Mouse (Mus musculus): ENCODE measurements around the gene Tmtc4. TPM values are rescaled to one million over a fixed set of nuclear protein-coding genes. Genes with fewer than 3 reads are reported as not detected.

Tmtc4 gene
- total RNA-seq, 2 experiments from 2014 or later, result 75.4 to 82.8 TPM

- intact Hi-C loops (cut with DNase I), result no loop called here
Measured at GRCm38 (mm10) chr14:122908075-122908474, 75.8 kb downstream of the Tmtc4 start.

DNA sequence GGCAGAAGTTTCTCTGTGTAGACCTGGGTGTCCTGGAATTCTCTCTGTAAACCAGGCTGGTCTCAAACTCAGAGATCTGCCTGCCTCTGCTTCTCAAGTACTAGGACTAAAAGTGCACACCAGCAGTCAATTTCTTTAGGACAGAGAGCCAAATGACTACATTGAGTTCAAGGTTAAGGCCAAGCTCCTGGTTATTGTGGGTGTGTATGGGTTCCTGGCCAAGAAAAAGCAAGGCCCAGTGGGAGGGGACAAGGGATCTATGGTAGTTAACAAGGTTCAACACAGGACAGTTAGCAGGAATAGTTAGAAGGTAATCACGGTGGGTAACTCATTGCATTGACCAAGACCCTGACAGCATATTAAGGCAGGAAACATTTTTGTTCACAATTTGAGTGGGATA, 78.8 kb downstream of the Tmtc4 start:
- intact Hi-C loops (cut with DNase I), result no loop called here
- DNase-seq, result no peak

More at GRCm38 (mm10) chr14:122908075-122908474, 75.8 kb downstream of the Tmtc4 start:
- DNase-seq, result no peak

GRCm38 (mm10) chr14:122903923-122904351, 79.9 kb downstream of the Tmtc4 start:
- intact Hi-C loops (cut with DNase I), result no loop called here
- no peak for DNase-seq

- intact Hi-C loops (cut with DNase I), result no loop called here
- DNase-seq, result peak; percentile 80
Measured at GRCm38 (mm10) chr14:122902884-122903283, 81.0 kb downstream of the Tmtc4 start.

DNA sequence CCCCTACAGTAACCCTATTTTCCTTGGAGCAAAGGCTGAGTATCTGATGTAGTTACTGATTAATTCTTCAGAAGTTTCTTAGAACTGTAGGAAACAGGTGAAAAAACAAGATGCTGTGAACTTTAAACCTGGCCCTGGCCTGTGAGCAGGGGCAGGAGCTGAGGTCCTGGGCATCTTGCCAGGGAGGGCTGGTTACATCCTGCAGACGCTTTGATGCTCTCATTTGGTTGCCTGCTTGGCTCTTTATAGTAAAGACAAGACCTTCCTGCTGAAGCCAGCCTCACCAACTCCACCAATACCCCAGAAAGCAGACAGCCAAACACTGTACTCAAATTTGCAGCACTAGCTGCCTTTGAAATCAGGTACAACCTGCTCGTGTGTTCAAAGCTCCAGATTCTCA, 81.7 kb downstream of the Tmtc4 start:
- intact Hi-C loops (cut with DNase I), result no loop called here

DNA sequence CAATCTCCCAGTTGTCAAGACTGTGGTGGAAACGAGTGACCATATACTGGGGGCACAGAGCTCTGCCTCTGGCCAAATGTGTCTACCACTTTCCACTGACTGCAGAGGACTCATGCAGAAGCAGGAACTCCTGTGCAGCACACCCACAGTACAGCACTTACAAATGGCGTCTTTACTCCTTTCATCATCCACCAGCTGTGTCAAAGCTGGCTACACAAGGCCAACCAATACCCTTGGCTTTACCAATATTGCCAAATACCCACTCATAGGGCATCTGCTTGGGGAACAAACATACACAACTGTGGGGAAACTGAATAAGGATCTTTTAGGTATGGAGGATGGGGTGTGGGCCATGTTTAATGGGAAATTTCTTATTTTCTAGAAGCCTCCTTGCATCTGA, 82.1 kb downstream of the Tmtc4 start:
- intact Hi-C loops (cut with DNase I), result no loop called here
- DNase-seq, result no peak

More for the DNA sequence above, 81.7 kb downstream of the Tmtc4 start:
- DNase-seq, result peak; percentile 63

GRCm38 (mm10) chr14:122901177-122901576, 82.7 kb downstream of the Tmtc4 start:
- DNase-seq, result no peak
- intact Hi-C loops (cut with DNase I), result no loop called here

- no peak for DNase-seq
Measured at GRCm38 (mm10) chr14:122900679-122901078, 83.2 kb downstream of the Tmtc4 start.

GRCm38 (mm10) chr14:122898550-122898949, 85.3 kb downstream of the Tmtc4 start:
- no peak for DNase-seq
- intact Hi-C loops (cut with DNase I), result no loop called here

More at GRCm38 (mm10) chr14:122900679-122901078, 83.2 kb downstream of the Tmtc4 start:
- intact Hi-C loops (cut with DNase I), result no loop called here

- DNase-seq, result no peak
- intact Hi-C loops (cut with DNase I), result no loop called here
Measured at GRCm38 (mm10) chr14:122896106-122896505, 87.7 kb downstream of the Tmtc4 start.

DNA sequence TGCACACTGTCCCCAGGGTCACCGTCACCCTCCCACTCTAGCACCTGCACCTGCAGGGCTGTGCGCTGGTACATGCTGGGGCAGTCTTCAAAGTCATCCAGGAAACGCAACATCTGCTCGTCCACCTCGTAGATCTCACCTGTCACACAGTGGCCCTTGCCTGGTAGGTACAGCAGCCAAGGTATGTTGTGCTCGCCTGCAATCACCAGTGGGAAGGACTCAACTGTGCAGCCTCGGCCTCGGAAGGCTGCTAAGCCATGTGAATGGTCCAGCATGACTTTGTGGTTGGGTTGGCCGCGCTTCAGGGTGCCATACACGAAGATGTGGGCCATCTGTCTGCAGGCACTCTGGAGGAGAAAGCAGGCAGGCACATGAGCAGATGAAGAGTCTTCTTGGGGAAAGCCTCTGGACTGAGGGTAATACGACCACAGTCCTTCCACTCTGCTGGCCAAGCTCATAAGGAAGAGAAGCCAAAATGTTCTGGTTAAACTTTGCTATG, 92.3 kb downstream of the Tmtc4 start:
- intact Hi-C loops (cut with DNase I), result no loop called here
- peak; percentile 35 for DNase-seq

DNA sequence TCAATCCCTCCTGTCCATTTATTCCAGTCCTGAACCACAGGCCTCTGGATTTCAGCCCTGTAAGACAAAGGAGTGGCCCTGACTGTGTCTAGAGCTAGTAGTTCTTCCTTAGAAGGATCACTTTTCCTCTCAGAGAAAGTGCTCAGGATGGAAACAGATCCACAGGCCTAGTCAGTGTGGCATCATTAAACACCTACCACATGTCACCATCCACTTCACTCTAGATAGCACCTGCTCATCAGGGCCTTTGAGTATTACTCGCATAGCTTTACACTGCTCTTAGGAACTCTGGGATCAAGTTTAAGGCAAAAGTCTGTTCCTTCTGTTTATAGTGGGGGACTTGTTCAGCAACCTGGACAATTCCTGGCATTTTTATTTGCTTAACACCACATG, 95.4 kb downstream of the Tmtc4 start:
- intact Hi-C loops (cut with DNase I), result no loop called here
- DNase-seq, result no peak

- intact Hi-C loops (cut with DNase I), result no loop called here
- DNase-seq, result no peak
Measured at GRCm38 (mm10) chr14:122887702-122888479, 95.9 kb downstream of the Tmtc4 start.

DNA sequence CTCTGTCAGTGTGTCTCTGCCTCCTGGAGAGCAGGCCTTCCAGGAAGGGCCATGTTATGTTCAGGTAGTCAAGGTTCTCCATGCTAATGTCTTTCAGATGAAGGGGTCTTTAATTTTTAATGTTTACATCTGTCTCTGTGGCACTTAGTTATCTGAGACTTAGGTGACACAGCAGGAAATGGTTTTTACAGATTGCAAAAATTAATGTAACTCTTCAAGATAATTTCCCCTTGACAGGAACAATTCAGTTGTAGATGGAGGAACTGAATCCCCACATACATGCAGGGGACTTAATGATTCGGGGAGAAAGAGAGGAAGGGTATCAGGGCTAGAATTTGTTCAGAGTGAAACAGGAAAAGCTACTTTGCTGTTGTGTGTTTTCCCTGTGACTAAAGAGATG, 96.6 kb downstream of the Tmtc4 start:
- intact Hi-C loops (cut with DNase I), result no loop called here
- no peak for DNase-seq

DNA sequence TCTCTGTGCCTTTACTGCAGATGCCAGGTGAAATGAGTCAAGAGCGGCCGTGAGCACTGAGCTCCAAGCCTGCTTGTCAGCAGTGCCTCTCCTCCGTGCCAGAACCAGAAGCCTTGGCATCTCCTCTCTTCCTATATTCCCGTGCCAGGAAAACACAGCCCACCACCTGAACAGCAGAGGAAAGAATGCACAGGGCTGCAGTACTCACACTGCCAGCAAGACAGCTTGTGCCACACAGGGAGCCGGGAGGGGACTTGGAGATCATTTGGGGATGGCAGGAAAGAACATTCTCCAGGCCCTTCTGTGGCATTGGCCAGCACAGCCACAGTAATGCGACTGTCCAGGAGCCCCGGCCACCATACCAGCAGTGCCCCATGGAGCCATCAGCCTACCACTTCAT, 97.9 kb downstream of the Tmtc4 start:
- intact Hi-C loops (cut with DNase I), result no loop called here

GRCm38 (mm10) chr14:122883821-122884584, 99.8 kb downstream of the Tmtc4 start:
- DNase-seq, result peak; percentile 60
- intact Hi-C loops (cut with DNase I), result no loop called here

More for the DNA sequence above, 97.9 kb downstream of the Tmtc4 start:
- peak; percentile 91 for DNase-seq

GRCm38 (mm10) chr14:122883410-122883806, 100.4 kb downstream of the Tmtc4 start:
- intact Hi-C loops (cut with DNase I), result no loop called here
- DNase-seq, result no peak

GRCm38 (mm10) chr14:122882795-122883409, 100.9 kb downstream of the Tmtc4 start:
- no peak for DNase-seq

GRCm38 (mm10) chr14:122882201-122882639, 101.6 kb downstream of the Tmtc4 start:
- intact Hi-C loops (cut with DNase I), result no loop called here
- peak; percentile 49 for DNase-seq

More at GRCm38 (mm10) chr14:122882795-122883409, 100.9 kb downstream of the Tmtc4 start:
- intact Hi-C loops (cut with DNase I), result no loop called here

- no peak for DNase-seq
- intact Hi-C loops (cut with DNase I), result no loop called here
Measured at GRCm38 (mm10) chr14:122881699-122882098, 102.1 kb downstream of the Tmtc4 start.

DNA sequence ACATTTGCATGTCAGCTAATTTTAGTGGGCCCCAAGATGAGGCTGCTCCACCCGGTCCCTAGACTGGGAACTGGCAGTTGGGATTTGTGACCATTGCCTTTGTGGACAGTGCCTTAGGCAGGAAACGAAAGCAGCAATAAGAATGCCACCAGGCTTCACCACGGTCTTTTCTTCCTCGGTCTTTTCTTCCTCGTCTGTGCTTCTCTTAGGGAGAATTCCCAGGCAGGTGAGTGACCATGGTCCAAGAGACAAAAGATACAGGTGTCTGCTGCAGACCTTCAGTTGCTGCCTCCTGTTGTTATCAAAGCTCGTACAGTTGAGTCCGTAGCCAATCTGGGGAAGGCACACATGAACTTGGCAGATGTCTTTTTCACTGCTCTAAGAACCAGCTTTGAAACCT, 103.5 kb downstream of the Tmtc4 start:
- intact Hi-C loops (cut with DNase I), result no loop called here
- peak; percentile 26 for DNase-seq

Data from left cerebral cortex, postnatal 4 days (tissue).